Mouse (Mus musculus) CD4-positive, CD25-positive, alpha-beta regulatory T cell, adult 4 months (primary cell): ENCODE measurements around the gene Sstr4. TPM values are rescaled to one million over a fixed set of nuclear protein-coding genes. Genes with fewer than 3 reads are reported as not detected.

Experiments
- ATAC-seq: one replicate; pipeline ENCODE4 v1.8.0; 2017
- polyA plus RNA-seq, 2 experiments: library from polyadenylated mRNA; unstranded; fragments of 100-300 nt; shearing (Covaris generic); gene quantifications; one replicate each; pipeline ENCODE4 v1.2.1; 2017

The Sstr4 gene
- polyA plus RNA-seq, 2 experiments from 2014 or later: not detected

GRCm38 (mm10) chr2:148396209-148396608 is 1.1 kb downstream of the Sstr4 start:
- ATAC-seq: no peak

GRCm38 (mm10) chr2:148397015-148397783 is 2.1 kb downstream of the Sstr4 start:
- no peak for ATAC-seq

- no peak for ATAC-seq
Measured at GRCm38 (mm10) chr2:148397784-148398100, 2.6 kb downstream of the Sstr4 start.

- ATAC-seq: no peak
Measured at GRCm38 (mm10) chr2:148398901-148399685, 3.9 kb downstream of the Sstr4 start.

GRCm38 (mm10) chr2:148402227-148402626 is 7.1 kb downstream of the Sstr4 start:
- no peak for ATAC-seq

GRCm38 (mm10) chr2:148404906-148405305 is 9.8 kb downstream of the Sstr4 start:
- no peak for ATAC-seq

- ATAC-seq: no peak
Measured at GRCm38 (mm10) chr2:148406160-148406970, 11.2 kb downstream of the Sstr4 start.

GRCm38 (mm10) chr2:148406971-148407869 is 12.1 kb downstream of the Sstr4 start:
- ATAC-seq: no peak

GRCm38 (mm10) chr2:148407870-148408760 is 13.0 kb downstream of the Sstr4 start, which contains the start of gene Thbd:
Gene Thbd (minus strand): TSS chr2:148408188.
- ATAC-seq: no peak

GRCm38 (mm10) chr2:148408761-148409120 is 13.6 kb downstream of the Sstr4 start:
- no peak for ATAC-seq

GRCm38 (mm10) chr2:148409141-148409540 is 14.0 kb downstream of the Sstr4 start:
- no peak for ATAC-seq

GRCm38 (mm10) chr2:148409821-148410220 is 14.7 kb downstream of the Sstr4 start:
- no peak for ATAC-seq

- ATAC-seq: no peak
Measured at GRCm38 (mm10) chr2:148419151-148419550, 24.0 kb downstream of the Sstr4 start.

GRCm38 (mm10) chr2:148419776-148420175 is 24.6 kb downstream of the Sstr4 start:
- no peak for ATAC-seq

GRCm38 (mm10) chr2:148421112-148421511 is 26.0 kb downstream of the Sstr4 start:
- no peak for ATAC-seq

GRCm38 (mm10) chr2:148421706-148422105 is 26.6 kb downstream of the Sstr4 start:
- ATAC-seq: no peak

- ATAC-seq: no peak
Measured at GRCm38 (mm10) chr2:148425709-148426382, 30.7 kb downstream of the Sstr4 start.

- ATAC-seq: no peak
Measured at GRCm38 (mm10) chr2:148427553-148427952, 32.4 kb downstream of the Sstr4 start.

GRCm38 (mm10) chr2:148428523-148428922 is 33.4 kb downstream of the Sstr4 start:
- ATAC-seq: no peak

- ATAC-seq: no peak
Measured at GRCm38 (mm10) chr2:148429001-148429505, 33.9 kb downstream of the Sstr4 start.
